Mouse (Mus musculus) liver, embryonic 12.5 days (tissue): ENCODE measurements around the gene Bckdk. TPM values are rescaled to one million over a fixed set of nuclear protein-coding genes. Genes with fewer than 3 reads are reported as not detected.
A peak's percentile ranks its signal among the peaks of the same experiment; 100 is the strongest.

Experiments used
- ATAC-seq: fragments of 200-750 bp; cut with Nextera tagmentation; 2 replicates; pipeline ENCODE4 v1.8.0; 2017; ENCODE audit warnings: moderate number of reproducible peaks, mild to moderate bottlenecking, moderate library complexity
- H3K27ac ChIP-seq: fragments of 300-500 bp; sonication (generic); 2 replicates; pipeline ENCODE4 v1.5.1; 2016; ENCODE audit warnings: mild to moderate bottlenecking
- H3K27me3 ChIP-seq: fragments of 300-500 bp; sonication (generic); replicated peaks from 2 replicates; pipeline ENCODE4 v1.6.1; 2016; ENCODE audit warnings: mild to moderate bottlenecking, moderate library complexity
- H3K36me3 ChIP-seq: fragments of 300-500 bp; sonication (generic); 2 replicates; pipeline ENCODE4 v1.6.1; 2016; ENCODE audit warnings: mild to moderate bottlenecking, moderate library complexity
- H3K4me1 ChIP-seq: fragments of 300-500 bp; sonication (generic); 2 replicates; pipeline ENCODE4 v1.6.1; 2016
- H3K4me2 ChIP-seq: fragments of 300-500 bp; sonication (generic); 2 replicates; pipeline ENCODE4 v1.6.1; 2016; ENCODE audit warnings: mild to moderate bottlenecking, moderate library complexity
- H3K4me3 ChIP-seq: fragments of 300-500 bp; sonication (generic); 2 replicates; pipeline ENCODE4 v1.5.1; 2016; ENCODE audit warnings: mild to moderate bottlenecking, moderate library complexity
- H3K9ac ChIP-seq: fragments of 300-500 bp; sonication (generic); 2 replicates; pipeline ENCODE4 v1.6.1; 2016; ENCODE audit warnings: mild to moderate bottlenecking, moderate library complexity
- H3K9me3 ChIP-seq: fragments of 300-500 bp; sonication (generic); replicated peaks from 2 replicates; pipeline ENCODE4 v1.6.1; 2016; ENCODE audit warnings: mild to moderate bottlenecking, moderate library complexity
- WGBS: fragments of 180-500 bp; shearing (Covaris S2); methylation state at CpG from one replicate; pipeline ENCODE4 v1.1.7; 2016; ENCODE audit not compliant: insufficient replicate concordance; 5-methylcytosine and 5-hydroxymethylcytosine counted together
- polyA plus RNA-seq: library from polyadenylated mRNA; unstranded; fragments of >200 nt; fragmentation: Nextera tagmentation; extraction: Ambion mirVana; gene quantifications from 2 replicates; pipeline ENCODE4 v1.2.1, GENCODE M21; 2016

Bckdk gene
- polyA plus RNA-seq, 1 experiment from 2014 or later, result 82.2 TPM

DNA sequence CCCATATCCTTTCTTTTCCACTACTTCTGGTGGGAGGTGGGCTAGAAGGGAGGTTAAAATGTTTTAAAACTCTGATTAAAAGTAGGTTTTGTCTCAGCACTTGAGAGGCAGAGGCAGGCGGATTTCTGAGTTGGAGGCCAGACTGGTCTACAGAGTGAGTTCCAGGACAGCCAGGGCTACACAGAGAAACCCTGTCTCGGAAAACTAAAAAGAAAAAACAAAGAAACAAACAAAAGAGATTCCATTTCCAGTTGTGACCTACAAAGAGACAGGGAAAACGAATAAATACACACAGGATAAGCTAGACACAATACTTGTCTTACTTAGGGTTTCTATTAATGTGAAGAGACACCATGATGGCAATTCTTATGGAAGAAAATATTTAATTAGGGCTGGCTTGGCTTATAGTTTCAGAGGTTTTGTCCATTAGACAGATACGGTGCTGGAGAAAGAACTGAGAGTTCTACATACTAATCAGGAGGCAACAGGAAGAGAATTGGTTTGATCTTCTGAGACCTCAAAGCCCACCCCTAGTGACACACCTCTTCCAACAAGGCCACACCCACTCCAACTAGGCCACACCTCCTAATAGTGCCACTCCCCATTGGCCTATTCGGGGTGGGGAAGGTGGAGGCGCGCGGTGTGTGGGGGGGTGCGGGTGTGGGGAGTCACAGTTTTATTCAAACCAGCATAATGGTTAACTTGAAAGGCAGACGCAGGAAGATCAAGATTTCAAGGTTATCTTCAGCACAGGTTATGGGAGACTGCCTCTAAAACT, 5.5 kb upstream of the Bckdk start:
- H3K27ac ChIP-seq, result peak overlapping the region; percentile 65
- H3K9me3 ChIP-seq, result no peaks in the 10 kb centered on the region
- peaks cover 78% of the 10 kb centered on the region for H3K4me1 ChIP-seq
- peak overlapping the region; percentile 50 for H3K4me2 ChIP-seq
- H3K36me3 ChIP-seq, result peaks cover 6% of the 10 kb centered on the region
- ATAC-seq, result no peak
- H3K9ac ChIP-seq, result no peak overlapping the region
- no peaks in the 10 kb centered on the region for H3K27me3 ChIP-seq
- 27% methylated on average over 10 of the region's 10 CpGs for WGBS
- H3K4me3 ChIP-seq, result no peak overlapping the region

DNA sequence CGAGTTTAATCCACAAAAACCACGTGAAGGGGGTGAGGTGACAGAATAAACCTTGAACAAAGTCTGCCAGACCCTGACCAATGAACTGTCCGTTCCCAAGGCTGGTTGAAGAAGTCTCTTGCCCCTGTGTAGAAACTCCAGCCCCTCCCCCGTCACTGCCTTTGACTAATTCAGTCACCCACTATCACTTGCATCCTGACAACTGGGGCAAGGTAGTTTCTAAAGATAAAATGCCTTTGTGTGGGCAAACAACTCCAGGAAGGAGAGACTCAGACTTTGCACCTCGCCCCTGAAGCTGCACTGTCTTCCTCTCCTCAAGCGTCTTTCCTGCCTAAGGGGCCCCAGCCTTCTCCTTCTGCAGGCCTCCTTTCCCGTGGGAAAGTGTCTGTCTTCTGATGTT, 3.9 kb upstream of the Bckdk start:
- Histone ChIP-seq H3K4me3 (no peak overlapping the region), H3K9ac (peak overlapping the region; percentile 40; the same call in 1 of the 2 replicates), H3K4me1 (peaks cover 72% of the 10 kb centered on the region), H3K27me3 (no peaks in the 10 kb centered on the region), H3K4me2 (peak overlapping the region; percentile 50), H3K27ac (peak overlapping the region; percentile 65), H3K36me3 (peaks cover 3% of the 10 kb centered on the region), H3K9me3 (no peaks in the 10 kb centered on the region)
- ATAC-seq, result no peak
- 11% methylated on average over 7 of the region's 7 CpGs for WGBS

DNA sequence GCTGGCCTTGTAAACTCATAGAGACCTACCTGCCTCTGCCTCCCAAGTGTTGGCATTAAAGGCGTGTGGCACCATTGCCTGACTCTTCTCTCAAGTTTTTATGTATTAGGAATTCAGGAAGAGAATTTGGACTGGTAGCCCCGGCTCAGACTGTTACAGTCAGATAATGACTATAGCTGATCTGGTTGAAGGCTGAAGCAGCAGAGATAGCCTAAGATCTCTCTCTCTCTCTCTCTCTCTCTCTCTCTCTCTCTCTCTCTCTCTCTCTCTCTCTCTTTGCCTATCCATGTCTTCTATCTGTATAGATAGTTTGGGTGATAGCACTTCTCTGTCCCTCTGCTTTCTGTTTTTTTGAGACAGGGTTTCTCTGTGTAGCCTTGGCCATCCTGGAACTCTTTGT, 2.1 kb upstream of the Bckdk start:
- H3K27ac ChIP-seq, result peak overlapping the region; percentile 64; the same call in 1 of the 2 replicates
- no peaks in the 10 kb centered on the region for H3K27me3 ChIP-seq
- ATAC-seq, result no peak
- no peak overlapping the region for H3K4me3 ChIP-seq
- H3K4me2 ChIP-seq, result no peak overlapping the region
- no peaks in the 10 kb centered on the region for H3K9me3 ChIP-seq
- no peak overlapping the region; the same call in 1 of the 2 replicates for H3K9ac ChIP-seq
- H3K36me3 ChIP-seq, result peaks cover 21% of the 10 kb centered on the region
- 35% methylated on average over 2 of the region's 2 CpGs for WGBS
- H3K4me1 ChIP-seq, result peaks cover 68% of the 10 kb centered on the region

GRCm38 (mm10) chr7:127907939-127908338, 4.1 kb downstream of the Bckdk start:
- Histone ChIP-seq H3K27me3 (no peaks in the 10 kb centered on the region), H3K36me3 (peaks cover 55% of the 10 kb centered on the region), H3K4me2 (no peak overlapping the region), H3K27ac (no peak overlapping the region), H3K9me3 (no peaks in the 10 kb centered on the region), H3K9ac (no peak overlapping the region), H3K4me1 (peaks cover 28% of the 10 kb centered on the region), H3K4me3 (no peak overlapping the region)
- no peak for ATAC-seq
- WGBS, result 86% methylated on average over 12 of the region's 12 CpGs

DNA sequence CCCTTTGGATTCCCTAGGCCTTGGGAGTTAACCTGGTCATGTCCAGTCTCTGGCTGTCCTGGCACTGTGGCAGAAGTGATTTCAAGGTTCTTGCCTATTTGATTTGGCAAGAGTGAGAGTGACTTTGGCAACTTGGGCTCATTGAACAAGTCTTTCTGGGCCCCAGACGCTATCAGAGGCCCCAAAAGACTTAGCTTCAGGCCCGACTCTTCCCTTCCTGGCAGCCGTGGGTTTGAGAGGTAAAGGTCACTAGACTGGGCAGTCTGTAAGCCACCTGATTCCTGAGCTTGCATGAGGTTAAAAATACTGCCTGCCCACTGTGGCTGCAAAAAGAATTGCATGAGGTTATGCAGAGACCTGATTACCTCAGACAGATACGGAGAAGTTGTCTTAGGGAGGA, 4.8 kb downstream of the Bckdk start:
- H3K27ac ChIP-seq, result no peak overlapping the region
- H3K36me3 ChIP-seq, result peaks cover 55% of the 10 kb centered on the region
- H3K4me2 ChIP-seq, result no peak overlapping the region
- H3K4me1 ChIP-seq, result peaks cover 33% of the 10 kb centered on the region
- no peak overlapping the region for H3K4me3 ChIP-seq
- H3K9me3 ChIP-seq, result no peaks in the 10 kb centered on the region
- ATAC-seq, result no peak
- no peaks in the 10 kb centered on the region for H3K27me3 ChIP-seq
- 87% methylated on average over 4 of the region's 4 CpGs for WGBS
- no peak overlapping the region for H3K9ac ChIP-seq

GRCm38 (mm10) chr7:127912190-127912871, 8.4 kb downstream of the Bckdk start, which contains the start of gene Kat8:
Gene Kat8, plus strand, starts transcription at chr7:127912516.
- Histone ChIP-seq H3K4me1 (peaks cover 21% of the 10 kb centered on the region), H3K4me3 (peak within 1 kb of the TSS; percentile 91), H3K9ac (peak within 1 kb of the TSS; percentile 84), H3K9me3 (no peaks in the 10 kb centered on the region), H3K36me3 (peaks cover 54% of the 10 kb centered on the region), H3K27ac (peak within 1 kb of the TSS; percentile 86), H3K4me2 (peak within 1 kb of the TSS; percentile 82), H3K27me3 (no peaks in the 10 kb centered on the region)
- under 1% methylated on average over 40 of the region's 40 CpGs for WGBS
- ATAC-seq, result peak; percentile 97

- WGBS, result 5% methylated on average over 4 of the region's 4 CpGs
- Histone ChIP-seq H3K36me3 (peaks cover 52% of the 10 kb centered on the region), H3K27me3 (no peaks in the 10 kb centered on the region), H3K4me2 (peak overlapping the region; percentile 82), H3K4me3 (peak overlapping the region; percentile 91), H3K27ac (peak overlapping the region; percentile 86), H3K9me3 (no peaks in the 10 kb centered on the region), H3K9ac (peak overlapping the region; percentile 84), H3K4me1 (peaks cover 21% of the 10 kb centered on the region)
- ATAC-seq, result no peak
Observed at GRCm38 (mm10) chr7:127912938-127913337, 9.1 kb downstream of the Bckdk start.

DNA sequence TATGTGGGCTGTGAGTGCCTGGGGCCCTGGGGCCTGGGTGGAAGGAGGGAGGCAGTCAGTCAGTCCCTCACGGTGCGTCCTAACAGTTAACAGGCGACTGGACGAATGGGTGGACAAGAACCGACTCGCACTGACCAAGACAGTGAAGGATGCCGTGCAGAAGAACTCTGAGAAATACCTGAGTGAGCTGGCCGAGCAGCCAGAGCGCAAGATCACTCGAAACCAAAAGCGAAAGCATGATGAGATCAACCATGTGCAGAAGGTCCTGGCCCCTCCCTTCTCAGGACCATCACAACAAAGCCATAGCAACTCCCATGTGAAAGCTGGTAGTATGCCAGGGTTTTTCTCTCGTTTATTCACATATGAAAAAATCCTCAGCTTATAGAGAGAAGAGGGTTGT, 11.4 kb downstream of the Bckdk start:
- ATAC-seq, result no peak
- Histone ChIP-seq H3K36me3 (peaks cover 45% of the 10 kb centered on the region), H3K4me3 (no peak overlapping the region), H3K27me3 (no peaks in the 10 kb centered on the region), H3K4me2 (no peak overlapping the region), H3K9ac (no peak overlapping the region), H3K4me1 (peaks cover 37% of the 10 kb centered on the region), H3K9me3 (no peaks in the 10 kb centered on the region), H3K27ac (no peak overlapping the region)
- WGBS, result 84% methylated on average over 12 of the region's 12 CpGs

GRCm38 (mm10) chr7:127918203-127918602, 14.3 kb downstream of the Bckdk start:
- ATAC-seq, result no peak
- 39% methylated on average over 3 of the region's 3 CpGs for WGBS

DNA sequence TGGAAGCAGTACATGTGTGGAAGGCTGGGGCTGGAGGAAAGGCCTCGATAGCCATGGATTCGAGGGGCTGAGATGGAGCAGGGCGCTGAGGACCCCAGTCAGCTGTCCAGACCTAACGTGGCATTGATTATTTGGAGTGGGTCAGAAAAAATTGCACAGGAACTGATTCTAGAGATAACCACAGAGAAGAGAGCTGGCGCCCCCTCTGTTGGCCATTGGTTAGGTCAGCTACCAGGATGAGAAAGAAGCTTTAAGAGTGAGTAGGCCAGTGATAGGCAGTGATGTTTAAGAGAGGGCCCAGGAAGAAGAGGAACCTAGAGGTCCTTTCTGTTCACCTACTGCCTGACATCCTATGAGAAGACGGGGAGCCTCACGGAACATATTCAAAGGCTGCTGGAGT, 15.4 kb downstream of the Bckdk start:
- Histone ChIP-seq H3K27me3 (no peaks in the 10 kb centered on the region), H3K4me3 (no peak overlapping the region), H3K4me1 (peaks cover 41% of the 10 kb centered on the region), H3K36me3 (peaks cover 56% of the 10 kb centered on the region), H3K9ac (no peak overlapping the region), H3K9me3 (no peaks in the 10 kb centered on the region), H3K27ac (no peak overlapping the region), H3K4me2 (no peak overlapping the region)
- 70% methylated on average over 7 of the region's 7 CpGs for WGBS
- peak; percentile 2; the same call in 1 of the 2 replicates for ATAC-seq

More at GRCm38 (mm10) chr7:127918203-127918602, 14.3 kb downstream of the Bckdk start:
- Histone ChIP-seq H3K9ac (no peak overlapping the region), H3K27ac (no peak overlapping the region), H3K4me2 (no peak overlapping the region), H3K27me3 (no peaks in the 10 kb centered on the region), H3K4me1 (peaks cover 41% of the 10 kb centered on the region), H3K9me3 (no peaks in the 10 kb centered on the region), H3K4me3 (no peak overlapping the region), H3K36me3 (peaks cover 56% of the 10 kb centered on the region)

- ATAC-seq, result no peak
- no peaks in the 10 kb centered on the region for H3K27me3 ChIP-seq
- peaks cover 39% of the 10 kb centered on the region for H3K4me1 ChIP-seq
- no peak overlapping the region for H3K4me3 ChIP-seq
- H3K9me3 ChIP-seq, result no peaks in the 10 kb centered on the region
- peaks cover 59% of the 10 kb centered on the region for H3K36me3 ChIP-seq
- H3K4me2 ChIP-seq, result no peak overlapping the region
- no peak overlapping the region for H3K9ac ChIP-seq
- 56% methylated on average over 8 of the region's 8 CpGs for WGBS
- no peak overlapping the region for H3K27ac ChIP-seq
Observed at GRCm38 (mm10) chr7:127921516-127921915, 17.6 kb downstream of the Bckdk start.
